8 mouse cellular contexts compared by ENCODE assay signal in genomic region chr16:77015380-77016346, GRCm38 (mm10). TPM values are rescaled to one million over a fixed set of nuclear protein-coding genes. Genes with fewer than 3 reads are reported as not detected.
DNase-seq lines count a peak whose midpoint lies in the region; ATAC-seq and TF ChIP-seq lines count a peak whose summit lies in the region.

No protein-coding gene starts in this region.

- H3K27ac ChIP-seq in gastrocnemius, adult 2 months, result peak overlapping the region; percentile 97
- no peak overlapping the region for H3K27ac ChIP-seq in hindbrain, embryonic 13.5 days
- no peak overlapping the region for H3K27ac ChIP-seq in thymus, adult 2 months (ENCODE audit: control insufficient read depth, insufficient read depth, low read length)

- H3K9me3 ChIP-seq in hindbrain, embryonic 13.5 days, result no peaks in the 10 kb centered on the region

- H3K9ac ChIP-seq in hindbrain, embryonic 13.5 days, result no peak overlapping the region

- no peak for TF ChIP-seq POLR2A in thymus, adult 2 months (IDR thresholded peaks at IDR 0.05; ENCODE audit: control insufficient read depth, extremely low read depth, insufficient read depth, low read length, poor library complexity)

- no peak for TF ChIP-seq CTCF in gastrocnemius, adult 2 months (IDR thresholded peaks at IDR 0.05)
- TF ChIP-seq CTCF in thymus, adult 2 months (IDR thresholded peaks at IDR 0.05; ENCODE audit: borderline replicate concordance, control insufficient read depth, extremely low read depth, insufficient read depth, low read length, poor library complexity), result no peak

- peaks cover 34% of the 10 kb centered on the region for H3K4me1 ChIP-seq in hindbrain, embryonic 13.5 days (replicated peaks)
- H3K4me1 ChIP-seq in thymus, adult 2 months (replicated peaks; ENCODE audit: control insufficient read depth, insufficient read depth, low read length), result peaks cover 14% of the 10 kb centered on the region

- WGBS in hindbrain, embryonic 13.5 days, result 70% methylated on average over 4 of the region's 4 CpGs
- WGBS in thymus, adult 2 months, result 3% methylated on average over 4 of the region's 4 CpGs

- DNase-seq in gastrocnemius, adult 2 months, result no peak
- DNase-seq in gastrocnemius, postnatal 14 days, result no peak
- peak; percentile 30 for DNase-seq in T-cell, adult 2 months (ENCODE audit: low spot score)
- DNase-seq in adrenal gland, adult 8-10 months, result no peak
- DNase-seq in thymus, adult 2 months, result no peak
- DNase-seq in cerebellum, adult 9-10 months, result no peak

- H3K4me3 ChIP-seq in gastrocnemius, adult 2 months, result peak overlapping the region; percentile 88
- peak overlapping the region; percentile 82 for H3K4me3 ChIP-seq in hindbrain, embryonic 13.5 days
- H3K4me3 ChIP-seq in thymus, adult 2 months (ENCODE audit: control insufficient read depth, insufficient read depth, low read length), result no peak overlapping the region

- ATAC-seq in hindbrain, embryonic 13.5 days (ENCODE audit: low FRiP score), result no peak
- peak; percentile 45; the same call in 1 of the 2 replicates for ATAC-seq in megakaryocyte-erythroid progenitor cell, adult 5-6 weeks (replicated peaks; ENCODE audit: low FRiP score, low TSS enrichment, poor library complexity, severe bottlenecking)

- no peaks in the 10 kb centered on the region for H3K27me3 ChIP-seq in hindbrain, embryonic 13.5 days
- H3K27me3 ChIP-seq in thymus, adult 2 months (ENCODE audit: control insufficient read depth, insufficient read depth, low read length), result no peaks in the 10 kb centered on the region

- H3K36me3 ChIP-seq in hindbrain, embryonic 13.5 days, result no peaks in the 10 kb centered on the region
- no peaks in the 10 kb centered on the region for H3K36me3 ChIP-seq in thymus, adult 2 months (ENCODE audit: control insufficient read depth, insufficient read depth, low read length)

- H3K4me2 ChIP-seq in hindbrain, embryonic 13.5 days, result peak overlapping the region; percentile 72

- intact Hi-C loops in gastrocnemius, adult 2 months (cut with DNase I), result loop anchor here (2.0 to 10.0 kb wide), 2 partner anchors 13 to 319 kb away; no protein-coding TSS in a partner anchor
- intact Hi-C loops in gastrocnemius, postnatal 14 days (cut with DNase I; ENCODE audit: low total_unique reads), result no loop called here

RNA-seq across cellular contexts. Expression of gene Usp25, which starts 2.2 kb away (rescaled TPM):
- 10 to 100 TPM; 88.0 to 93.4 TPM for total RNA-seq in gastrocnemius, adult 2 months (2021)
- 10 to 100 TPM; 65.4 to 67.9 TPM for total RNA-seq in gastrocnemius, postnatal 14 days (2021)
- 11.2 and 13.8 TPM in 2 replicates for polyA plus RNA-seq in hindbrain, embryonic 13.5 days (2015; fragmentation: Nextera tagmentation; extraction: Ambion mirVana)
- 78.1 and 82.8 TPM in 2 replicates for total RNA-seq in megakaryocyte-erythroid progenitor cell, adult 5-6 weeks (2014; fragmentation: Nextera tagmentation)
- 103 and 106 TPM in 2 replicates for total RNA-seq in megakaryocyte-erythroid progenitor cell, adult 5-6 weeks (2017)
- total RNA-seq in adrenal gland, adult 8-10 months (2022), result 10 to 100 TPM; 42.3 to 50.7 (median 48.2) TPM
- polyA plus RNA-seq in thymus, adult 2 months (2012; rRNA removed), result 29.7 and 35.5 TPM in 2 replicates
